Mouse (Mus musculus) embryonic facial prominence, embryonic 13.5 days (tissue): ENCODE measurements around the gene Chrm1. TPM values are rescaled to one million over a fixed set of nuclear protein-coding genes. Genes with fewer than 3 reads are reported as not detected.
A peak's percentile ranks its signal among the peaks of the same experiment; 100 is the strongest.

Source experiments
- ATAC-seq: fragments of 200-750 bp; cut with Nextera tagmentation; 2 replicates; pipeline ENCODE4 v1.8.0; 2017; ENCODE audit warnings: low read depth; ENCODE audit not compliant: insufficient number of reproducible peaks, insufficient read depth, low FRiP score, low TSS enrichment
- H3K27ac ChIP-seq: fragments of 300-500 bp; sonication (generic); 2 replicates; pipeline ENCODE4 v1.5.1; 2015; ENCODE audit warnings: moderate library complexity, mild to moderate bottlenecking, inconsistent platforms
- H3K27me3 ChIP-seq: fragments of 300-500 bp; sonication (generic); 2 replicates; pipeline ENCODE4 v1.6.1; 2015; ENCODE audit warnings: mild to moderate bottlenecking, inconsistent platforms
- H3K36me3 ChIP-seq: fragments of 300-500 bp; sonication (generic); 2 replicates; pipeline ENCODE4 v1.6.1; 2015; ENCODE audit warnings: mild to moderate bottlenecking, inconsistent platforms
- H3K4me1 ChIP-seq: fragments of 300-500 bp; sonication (generic); 2 replicates; pipeline ENCODE4 v1.6.1; 2015; ENCODE audit warnings: inconsistent platforms
- H3K4me2 ChIP-seq: fragments of 300-500 bp; sonication (generic); 2 replicates; pipeline ENCODE4 v1.6.1; 2015; ENCODE audit warnings: moderate library complexity, mild to moderate bottlenecking, inconsistent platforms
- H3K4me3 ChIP-seq: fragments of 300-500 bp; sonication (generic); 2 replicates; pipeline ENCODE4 v1.5.1; 2015; ENCODE audit warnings: mild to moderate bottlenecking, inconsistent platforms
- H3K9ac ChIP-seq: fragments of 300-500 bp; sonication (generic); 2 replicates; pipeline ENCODE4 v1.6.1; 2015; ENCODE audit warnings: mild to moderate bottlenecking, inconsistent platforms
- H3K9me3 ChIP-seq: fragments of 300-500 bp; sonication (generic); 2 replicates; pipeline ENCODE4 v1.6.1; 2016; ENCODE audit warnings: inconsistent platforms
- WGBS: fragments of 180-500 bp; shearing (Covaris S2); methylation state at CpG from one replicate; pipeline ENCODE4 v1.1.7; 2015; ENCODE audit warnings: mixed read lengths; 5-methylcytosine and 5-hydroxymethylcytosine counted together
- polyA plus RNA-seq: library from polyadenylated mRNA; unstranded; fragments of >200 nt; fragmentation: Nextera tagmentation; extraction: Ambion mirVana; gene quantifications from 2 replicates; pipeline ENCODE4 v1.2.1, GENCODE M21; 2015

The Chrm1 gene
- polyA plus RNA-seq, 1 experiment from 2014 or later, result 0.66 TPM

- Histone ChIP-seq H3K4me1 (no peaks in the 10 kb centered on the region), H3K27me3 (no peaks in the 10 kb centered on the region), H3K4me3 (no peak overlapping the region), H3K9ac (no peak overlapping the region), H3K9me3 (no peaks in the 10 kb centered on the region), H3K4me2 (no peak overlapping the region), H3K27ac (peak overlapping the region; percentile 22; the same call in 1 of the 2 replicates), H3K36me3 (no peaks in the 10 kb centered on the region)
- WGBS, result 56% methylated on average over 9 of the region's 9 CpGs
- ATAC-seq, result no peak
Observed at GRCm38 (mm10) chr19:8691871-8692539, 28.4 kb downstream of the Chrm1 start.

- Histone ChIP-seq H3K27ac (no peak overlapping the region), H3K4me3 (no peak overlapping the region), H3K4me2 (no peak overlapping the region), H3K9me3 (no peaks in the 10 kb centered on the region), H3K9ac (no peak overlapping the region), H3K4me1 (no peaks in the 10 kb centered on the region), H3K27me3 (no peaks in the 10 kb centered on the region), H3K36me3 (no peaks in the 10 kb centered on the region)
- ATAC-seq, result no peak
- WGBS, result 65% methylated on average over 5 of the region's 5 CpGs
Observed at GRCm38 (mm10) chr19:8692740-8693139, 29.2 kb downstream of the Chrm1 start.

- Histone ChIP-seq H3K4me1 (no peaks in the 10 kb centered on the region), H3K4me3 (no peak overlapping the region), H3K36me3 (no peaks in the 10 kb centered on the region), H3K4me2 (no peak overlapping the region), H3K27me3 (no peaks in the 10 kb centered on the region), H3K9me3 (no peaks in the 10 kb centered on the region), H3K9ac (no peak overlapping the region), H3K27ac (no peak overlapping the region)
- 58% methylated on average over 6 of the region's 6 CpGs for WGBS
- no peak; the same call in 1 of the 2 replicates for ATAC-seq
Observed at GRCm38 (mm10) chr19:8695330-8695729, 31.7 kb downstream of the Chrm1 start.

GRCm38 (mm10) chr19:8699652-8700051 lies 36.1 kb downstream of the Chrm1 start:
- Histone ChIP-seq H3K4me1 (no peaks in the 10 kb centered on the region), H3K36me3 (no peaks in the 10 kb centered on the region), H3K4me3 (no peak overlapping the region), H3K4me2 (no peak overlapping the region), H3K27me3 (no peaks in the 10 kb centered on the region), H3K9ac (no peak overlapping the region), H3K9me3 (no peaks in the 10 kb centered on the region), H3K27ac (no peak overlapping the region)
- no peak for ATAC-seq
- WGBS, result 81% methylated on average over 9 of the region's 9 CpGs

- Histone ChIP-seq H3K4me1 (no peaks in the 10 kb centered on the region), H3K27ac (peak overlapping the region; percentile 62; the same call in 1 of the 2 replicates), H3K4me2 (no peak overlapping the region), H3K4me3 (no peak overlapping the region), H3K9me3 (no peaks in the 10 kb centered on the region), H3K9ac (no peak overlapping the region), H3K36me3 (peaks cover 12% of the 10 kb centered on the region), H3K27me3 (no peaks in the 10 kb centered on the region)
- WGBS, result 44% methylated on average over 3 of the region's 3 CpGs
- ATAC-seq, result no peak
Observed at GRCm38 (mm10) chr19:8702458-8702857, 38.9 kb downstream of the Chrm1 start.

GRCm38 (mm10) chr19:8703571-8703970 lies 40.0 kb downstream of the Chrm1 start:
- no peak for ATAC-seq
- H3K4me2 ChIP-seq, result no peak overlapping the region
- H3K9ac ChIP-seq, result no peak overlapping the region
- H3K27me3 ChIP-seq, result no peaks in the 10 kb centered on the region
- H3K4me1 ChIP-seq, result no peaks in the 10 kb centered on the region
- no peaks in the 10 kb centered on the region for H3K9me3 ChIP-seq
- H3K27ac ChIP-seq, result no peak overlapping the region
- 58% methylated on average over 3 of the region's 4 CpGs for WGBS
- peaks cover 23% of the 10 kb centered on the region for H3K36me3 ChIP-seq
- H3K4me3 ChIP-seq, result no peak overlapping the region

GRCm38 (mm10) chr19:8705026-8705708 lies 41.6 kb downstream of the Chrm1 start:
- H3K27me3 ChIP-seq, result no peaks in the 10 kb centered on the region
- no peak overlapping the region for H3K4me3 ChIP-seq
- no peak overlapping the region for H3K9ac ChIP-seq
- 78% methylated on average over 6 of the region's 6 CpGs for WGBS
- no peak overlapping the region for H3K27ac ChIP-seq
- H3K36me3 ChIP-seq, result peaks cover 39% of the 10 kb centered on the region
- ATAC-seq, result no peak
- H3K4me2 ChIP-seq, result no peak overlapping the region
- peaks cover 5% of the 10 kb centered on the region; the same call in 1 of the 2 replicates for H3K4me1 ChIP-seq
- H3K9me3 ChIP-seq, result no peaks in the 10 kb centered on the region

GRCm38 (mm10) chr19:8706132-8706667 lies 42.6 kb downstream of the Chrm1 start:
- 78% methylated on average over 7 of the region's 7 CpGs for WGBS
- Histone ChIP-seq H3K36me3 (peaks cover 48% of the 10 kb centered on the region), H3K4me3 (no peak overlapping the region), H3K9ac (no peak overlapping the region), H3K4me1 (peaks cover 15% of the 10 kb centered on the region), H3K4me2 (no peak overlapping the region), H3K9me3 (no peaks in the 10 kb centered on the region), H3K27ac (no peak overlapping the region; the same call in 1 of the 2 replicates), H3K27me3 (no peaks in the 10 kb centered on the region)
- no peak for ATAC-seq

- H3K4me2 ChIP-seq, result no peak overlapping the region
- H3K36me3 ChIP-seq, result peaks cover 51% of the 10 kb centered on the region
- no peak overlapping the region for H3K9ac ChIP-seq
- H3K27me3 ChIP-seq, result no peaks in the 10 kb centered on the region
- no peak overlapping the region for H3K27ac ChIP-seq
- H3K4me3 ChIP-seq, result no peak overlapping the region
- H3K4me1 ChIP-seq, result peaks cover 21% of the 10 kb centered on the region
- no peaks in the 10 kb centered on the region for H3K9me3 ChIP-seq
- 93% methylated on average over 7 of the region's 7 CpGs for WGBS
- no peak for ATAC-seq
Observed at GRCm38 (mm10) chr19:8706930-8707329, 43.3 kb downstream of the Chrm1 start.

- Histone ChIP-seq H3K27me3 (no peaks in the 10 kb centered on the region), H3K4me2 (no peak overlapping the region), H3K9ac (no peak overlapping the region), H3K27ac (no peak overlapping the region), H3K36me3 (peaks cover 51% of the 10 kb centered on the region), H3K9me3 (no peaks in the 10 kb centered on the region), H3K4me1 (peaks cover 26% of the 10 kb centered on the region), H3K4me3 (no peak overlapping the region)
- ATAC-seq, result no peak
- WGBS, result 91% methylated on average over 8 of the region's 8 CpGs
Observed at GRCm38 (mm10) chr19:8708954-8709353, 45.4 kb downstream of the Chrm1 start.

GRCm38 (mm10) chr19:8710057-8710456 lies 46.5 kb downstream of the Chrm1 start:
- no peak for ATAC-seq
- Histone ChIP-seq H3K27ac (peak overlapping the region; percentile 56), H3K9ac (peak overlapping the region; percentile 4; the same call in 1 of the 2 replicates), H3K4me1 (peaks cover 30% of the 10 kb centered on the region), H3K27me3 (no peaks in the 10 kb centered on the region), H3K4me3 (no peak overlapping the region), H3K36me3 (peaks cover 51% of the 10 kb centered on the region), H3K9me3 (no peaks in the 10 kb centered on the region), H3K4me2 (peak overlapping the region; percentile 17; the same call in 1 of the 2 replicates)
- WGBS, result 66% methylated on average over 2 of the region's 2 CpGs

- peaks cover 47% of the 10 kb centered on the region for H3K36me3 ChIP-seq
- H3K4me1 ChIP-seq, result peaks cover 30% of the 10 kb centered on the region
- WGBS, result 57% methylated on average over 4 of the region's 4 CpGs
- peak overlapping the region; percentile 86 for H3K4me3 ChIP-seq
- H3K9ac ChIP-seq, result peak overlapping the region; percentile 91
- no peaks in the 10 kb centered on the region for H3K9me3 ChIP-seq
- no peaks in the 10 kb centered on the region for H3K27me3 ChIP-seq
- ATAC-seq, result no peak
- H3K27ac ChIP-seq, result peak overlapping the region; percentile 96; the same call in 1 of the 2 replicates
- peak overlapping the region; percentile 78 for H3K4me2 ChIP-seq
Observed at GRCm38 (mm10) chr19:8711506-8711905, 47.9 kb downstream of the Chrm1 start.
